Mouse (Mus musculus) stomach, postnatal 0 days (tissue): ENCODE measurements around the gene Apbb2.

Source experiments
- CTCF ChIP-seq: IDR thresholded peaks from 2 replicates; pipeline ENCODE4 v1.5.1; 2016; ENCODE audit warnings: antibody characterized with exemption, low read depth, mild to moderate bottlenecking, moderate library complexity
- EP300 ChIP-seq: optimal IDR thresholded peaks from 2 replicates; pipeline ENCODE3; 2016; ENCODE audit warnings: antibody characterized with exemption

DNA sequence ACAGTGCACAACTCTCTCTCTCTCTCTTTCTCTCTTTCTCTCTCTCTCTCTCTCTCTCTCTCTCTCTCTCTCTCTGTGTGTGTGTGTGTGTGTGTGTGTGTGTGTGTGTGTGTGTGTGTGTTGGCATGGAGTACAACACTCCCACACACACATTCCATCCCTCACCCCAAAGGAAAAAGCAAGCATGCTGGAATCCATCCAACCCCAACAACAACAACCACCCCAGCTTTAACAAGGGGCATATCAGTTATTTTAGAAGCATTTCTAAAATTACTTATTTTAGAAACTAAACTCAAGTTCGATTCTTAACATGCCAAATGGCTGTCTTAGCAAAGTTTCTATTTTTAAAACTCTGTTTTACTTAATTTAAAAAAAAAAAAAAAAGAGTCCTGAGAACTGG, 68.9 kb downstream of the Apbb2 start:
- TF ChIP-seq CTCF = no peak
- TF ChIP-seq EP300 = no peak
